Mouse (Mus musculus) liver, adult (tissue): ENCODE results near the gene Pnpla1.
A peak's percentile ranks its signal among the peaks of the same experiment; 100 is the strongest.

Experiments used
- GATA4 ChIP-seq: IDR thresholded peaks from 2 replicates; pipeline ENCODE4 v1.6.1; 2014; ENCODE audit warnings: mild to moderate bottlenecking, low read length; ENCODE audit not compliant: insufficient replicate concordance

Gene Pnpla1

GRCm38 (mm10) chr17:28872322-28872721, 14.1 kb downstream of the Pnpla1 start:
- TF ChIP-seq GATA4, result no peak

GRCm38 (mm10) chr17:28874216-28874615, 16.0 kb downstream of the Pnpla1 start:
- no peak for TF ChIP-seq GATA4

- no peak for TF ChIP-seq GATA4
Observed at GRCm38 (mm10) chr17:28874825-28875224, 16.6 kb downstream of the Pnpla1 start.

- no peak for TF ChIP-seq GATA4
Observed at GRCm38 (mm10) chr17:28875316-28875715, 17.1 kb downstream of the Pnpla1 start.

- no peak for TF ChIP-seq GATA4
Observed at GRCm38 (mm10) chr17:28876331-28876730, 18.1 kb downstream of the Pnpla1 start.

- TF ChIP-seq GATA4, result no peak
Observed at GRCm38 (mm10) chr17:28876821-28877220, 18.6 kb downstream of the Pnpla1 start.

- no peak for TF ChIP-seq GATA4
Observed at GRCm38 (mm10) chr17:28879931-28880391, 21.8 kb downstream of the Pnpla1 start.

GRCm38 (mm10) chr17:28882316-28882715, 24.1 kb downstream of the Pnpla1 start:
- TF ChIP-seq GATA4, result no peak

- no peak for TF ChIP-seq GATA4
Observed at GRCm38 (mm10) chr17:28882810-28883209, 24.6 kb downstream of the Pnpla1 start.

GRCm38 (mm10) chr17:28883941-28884516, 25.8 kb downstream of the Pnpla1 start:
- no peak for TF ChIP-seq GATA4

- no peak for TF ChIP-seq GATA4
Observed at GRCm38 (mm10) chr17:28885231-28885630, 27.0 kb downstream of the Pnpla1 start.

GRCm38 (mm10) chr17:28886266-28886665, 28.1 kb downstream of the Pnpla1 start:
- no peak for TF ChIP-seq GATA4

GRCm38 (mm10) chr17:28894050-28894767, 36.0 kb downstream of the Pnpla1 start:
- peak; percentile 65; the same call in 1 of the 2 replicates for TF ChIP-seq GATA4

GRCm38 (mm10) chr17:28895217-28895875, 37.1 kb downstream of the Pnpla1 start:
- no peak for TF ChIP-seq GATA4

GRCm38 (mm10) chr17:28896095-28896780, 38.0 kb downstream of the Pnpla1 start:
- TF ChIP-seq GATA4, result no peak
